Mouse (Mus musculus) gastrocnemius, postnatal 10 days (tissue): ENCODE results near the gene Acsl6. TPM values are rescaled to one million over a fixed set of nuclear protein-coding genes. Genes with fewer than 3 reads are reported as not detected.

Experiments
- DNase-seq: peaks from one replicate; pipeline ENCODE4 v3.0.0; 2021; ENCODE audit warnings: mixed read lengths
- total RNA-seq, 2 experiments: library from RNA; stranded (reverse); gene quantifications; 2 replicates each; pipeline ENCODE4 v1.2.3; 2021

Gene Acsl6
- total RNA-seq, 2 experiments from 2014 or later: 21.3 to 21.6 TPM

DNA sequence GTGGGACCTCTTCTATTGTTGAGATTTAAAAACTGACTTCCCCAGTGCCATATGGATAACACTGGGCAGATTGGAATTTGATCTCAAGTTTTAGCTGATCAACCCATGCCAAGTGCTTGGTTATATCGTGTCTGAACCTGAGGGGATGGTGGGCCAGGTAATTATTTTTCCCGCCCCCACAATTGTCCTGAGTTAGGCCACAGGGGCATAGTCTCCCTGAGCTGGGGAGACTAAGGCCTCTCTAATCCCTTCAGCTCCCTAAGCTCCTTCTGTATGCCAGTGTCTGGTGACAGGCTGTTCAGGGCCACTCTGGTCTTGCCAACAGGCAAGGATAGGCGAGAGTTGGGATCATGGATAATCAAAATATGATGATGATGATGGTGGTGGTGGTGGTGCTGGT, 1.7 kb downstream of the Acsl6 start:
- no peak for DNase-seq

DNA sequence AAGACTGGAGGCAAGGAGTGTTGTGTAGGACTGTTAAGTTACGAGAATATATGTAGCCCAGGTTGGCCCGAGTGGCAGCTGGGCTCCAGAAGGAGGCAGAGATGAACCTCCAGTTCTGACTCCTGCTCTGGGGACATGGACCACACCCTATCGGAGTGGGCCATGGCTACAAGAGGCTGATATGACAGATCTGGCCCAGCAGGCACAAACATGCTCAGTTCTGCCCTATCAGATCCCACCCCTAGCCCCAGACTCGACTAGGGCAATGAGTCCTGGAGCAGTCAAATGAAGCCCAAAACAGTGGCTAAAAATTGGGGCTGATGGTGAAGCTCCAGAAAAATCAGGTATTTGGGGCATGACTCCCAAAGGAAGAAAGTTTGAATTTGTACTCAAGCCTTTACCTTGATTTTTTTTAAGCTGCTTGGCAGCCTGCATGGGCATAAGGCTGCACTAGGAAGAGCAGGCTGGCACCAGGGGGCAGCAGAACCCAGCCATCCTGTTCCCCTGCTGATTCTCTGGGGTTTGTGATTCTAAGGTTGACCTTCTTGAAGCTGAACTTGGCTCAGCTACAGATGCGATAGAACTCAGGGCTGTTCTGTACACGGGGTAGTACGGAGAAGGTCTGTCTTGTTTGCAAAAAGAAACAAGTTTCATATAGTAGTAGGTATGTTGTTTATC, 3.7 kb downstream of the Acsl6 start:
- peak; percentile 60 for DNase-seq

- DNase-seq: no peak
Measured at GRCm38 (mm10) chr11:54310588-54310987, 7.0 kb downstream of the Acsl6 start.

DNA sequence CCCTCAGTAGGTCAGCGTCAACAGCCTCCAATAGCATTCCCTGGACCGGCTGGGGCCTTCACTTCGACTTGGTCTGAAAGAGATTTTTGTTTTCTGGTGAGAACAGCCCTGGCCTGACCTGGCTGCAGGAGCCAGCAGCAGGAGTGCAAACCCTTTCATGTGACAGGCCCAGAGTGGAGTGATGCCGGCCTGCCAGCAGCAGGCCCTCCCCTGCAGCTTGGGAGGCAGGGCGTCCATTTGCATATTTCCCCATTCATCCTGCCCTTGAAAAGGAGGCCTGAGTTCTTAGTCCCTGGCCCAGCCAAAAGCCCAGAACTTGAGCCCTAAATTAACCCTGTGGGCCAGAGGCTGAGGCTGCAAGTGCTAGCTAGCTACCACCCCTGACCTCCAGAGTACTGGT, 8.4 kb downstream of the Acsl6 start:
- DNase-seq: no peak

DNA sequence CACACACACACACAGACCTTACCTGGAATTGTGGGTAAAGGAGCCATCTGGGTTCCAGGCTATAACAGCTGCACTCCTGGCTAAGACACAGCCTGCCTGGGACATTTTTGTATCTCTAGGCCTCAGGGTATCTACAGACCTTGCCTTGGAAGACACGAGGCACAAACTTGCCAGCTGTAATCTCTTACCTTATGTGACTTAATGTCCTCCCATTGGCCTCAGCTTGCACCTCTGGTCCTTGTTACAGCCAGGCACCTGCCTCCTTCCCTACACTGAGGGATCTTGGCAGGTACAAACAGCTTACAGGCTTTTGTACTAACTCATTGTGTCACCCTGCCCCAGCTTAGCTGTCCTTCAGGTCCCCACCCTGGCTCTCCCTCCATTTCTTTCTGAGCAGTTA, 9.0 kb downstream of the Acsl6 start:
- no peak for DNase-seq

GRCm38 (mm10) chr11:54313391-54314360, 10.1 kb downstream of the Acsl6 start:
- no peak for DNase-seq

- no peak for DNase-seq
Measured at GRCm38 (mm10) chr11:54314740-54315139, 11.1 kb downstream of the Acsl6 start.

DNA sequence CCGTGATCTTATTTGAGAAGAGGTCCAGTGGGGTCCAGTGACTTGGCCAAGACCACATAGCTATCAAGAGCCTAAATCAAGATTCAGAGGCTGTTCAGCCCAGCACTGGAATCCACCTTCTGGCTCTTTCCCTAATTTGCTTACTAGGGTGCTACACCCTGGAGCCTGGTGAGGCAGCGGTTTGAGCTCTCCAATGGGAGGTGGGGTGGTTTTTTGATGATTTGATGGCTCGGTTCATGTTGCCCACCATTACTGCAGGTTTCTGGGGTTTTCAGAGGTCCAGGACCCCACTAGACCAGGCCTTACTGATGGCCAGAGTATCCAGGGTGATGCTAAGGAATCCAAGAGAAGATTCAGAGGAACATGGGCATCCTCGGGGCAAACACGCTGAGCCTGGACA, 11.7 kb downstream of the Acsl6 start:
- no peak for DNase-seq

GRCm38 (mm10) chr11:54317361-54317760, 13.8 kb downstream of the Acsl6 start:
- no peak for DNase-seq

- DNase-seq: no peak
Measured at GRCm38 (mm10) chr11:54317795-54318194, 14.2 kb downstream of the Acsl6 start.

DNA sequence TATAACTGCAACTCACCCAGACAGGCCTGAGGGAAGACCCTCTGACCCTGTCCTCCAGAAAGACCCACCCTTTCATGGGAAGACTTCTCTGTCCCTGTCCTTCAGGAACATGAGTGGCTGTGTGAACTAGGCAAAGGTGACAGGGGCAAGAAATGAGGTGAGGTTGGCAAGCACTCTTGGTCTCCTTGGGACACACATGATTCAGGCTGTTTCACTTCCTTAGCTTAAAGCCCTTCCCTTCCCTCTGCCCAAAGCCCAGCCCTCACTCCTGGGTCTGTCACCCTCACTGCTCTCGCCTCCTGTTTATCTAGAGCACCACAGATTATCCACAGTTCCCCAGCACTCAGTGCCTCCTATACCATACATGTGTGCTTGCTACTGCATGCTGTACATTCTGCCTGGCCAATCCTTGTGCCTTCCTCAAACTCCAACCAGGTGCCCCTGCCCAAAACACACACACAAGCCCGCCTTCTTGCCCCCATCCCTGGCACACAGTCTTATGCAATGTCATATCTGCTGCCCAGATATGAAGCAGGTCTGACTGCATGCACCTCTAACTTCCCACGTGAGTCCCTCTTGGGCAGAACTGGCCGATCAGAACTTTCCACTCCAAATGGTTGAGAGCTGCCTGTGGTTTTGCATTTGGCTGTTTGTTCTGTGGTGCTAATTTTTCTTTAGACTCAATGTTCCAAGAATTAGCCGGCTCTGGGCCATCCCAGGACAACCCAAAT, 18.4 kb downstream of the Acsl6 start:
- DNase-seq: no peak

GRCm38 (mm10) chr11:54331463-54332183, 28.0 kb downstream of the Acsl6 start:
- DNase-seq: no peak

- DNase-seq: peak; percentile 55
Measured at GRCm38 (mm10) chr11:54336165-54336707, 32.6 kb downstream of the Acsl6 start.

DNA sequence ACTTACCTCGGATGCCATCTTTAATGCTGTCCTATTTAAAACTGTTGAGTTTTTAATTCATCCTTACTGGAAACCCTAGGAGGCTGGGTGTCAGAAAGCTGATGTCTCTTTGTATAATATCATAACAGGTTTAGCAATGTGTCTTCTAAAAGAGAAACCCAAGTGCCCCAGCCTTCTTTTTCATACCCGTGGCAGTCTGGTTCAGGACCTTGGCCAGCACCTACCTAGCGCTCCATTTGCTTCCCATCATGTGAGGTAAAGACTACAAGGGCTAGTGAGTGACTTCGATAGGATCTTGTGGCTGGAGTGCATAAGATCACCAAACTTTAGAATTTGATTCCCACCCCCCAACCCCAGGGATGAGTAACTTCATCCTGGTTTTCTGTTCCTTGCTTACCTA, 40.1 kb downstream of the Acsl6 start:
- DNase-seq: no peak

DNA sequence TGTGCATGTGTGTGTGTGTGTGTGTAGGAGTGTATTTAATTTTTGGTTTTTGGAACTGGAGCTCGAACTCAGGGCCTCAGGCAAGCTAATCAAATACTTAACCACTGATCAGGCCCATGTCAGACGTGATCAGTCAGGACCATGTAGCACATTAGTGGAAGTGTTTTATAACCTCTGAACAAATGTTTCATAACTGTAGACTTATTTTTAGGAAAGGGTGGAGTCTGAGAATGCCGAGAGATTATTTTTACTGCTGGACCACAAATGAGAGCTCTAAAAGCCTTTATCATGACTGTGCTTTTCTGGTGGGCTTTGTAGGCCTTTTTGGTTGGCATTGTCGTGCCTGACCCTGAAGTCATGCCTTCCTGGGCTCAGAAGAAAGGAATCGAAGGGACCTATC, 48.1 kb downstream of the Acsl6 start:
- DNase-seq: no peak

DNA sequence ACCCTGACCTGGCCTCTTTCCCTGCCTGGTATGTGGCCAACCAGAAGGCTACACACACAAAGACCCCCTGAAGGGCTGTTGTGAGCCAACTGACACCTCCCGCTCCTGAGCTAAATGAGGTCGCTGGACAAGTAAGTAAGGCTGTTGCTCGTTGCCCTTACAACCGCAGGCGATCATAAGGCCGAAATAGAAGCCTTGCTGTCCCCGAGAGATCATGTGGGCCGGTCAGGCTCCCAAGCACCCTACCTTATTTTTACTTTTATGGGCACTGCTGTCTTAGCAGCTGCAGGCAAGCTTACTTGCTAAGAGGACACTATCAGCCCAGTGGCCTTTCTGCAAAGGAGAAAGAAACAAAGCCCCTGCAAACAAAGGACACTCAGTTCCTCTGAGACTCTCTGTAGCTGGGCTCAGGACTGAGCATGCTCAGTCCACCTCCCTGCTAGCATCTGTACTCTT, 49.6 kb downstream of the Acsl6 start:
- peak; percentile 10 for DNase-seq

GRCm38 (mm10) chr11:54354595-54355563, 51.3 kb downstream of the Acsl6 start:
- peak; percentile 28 for DNase-seq

DNA sequence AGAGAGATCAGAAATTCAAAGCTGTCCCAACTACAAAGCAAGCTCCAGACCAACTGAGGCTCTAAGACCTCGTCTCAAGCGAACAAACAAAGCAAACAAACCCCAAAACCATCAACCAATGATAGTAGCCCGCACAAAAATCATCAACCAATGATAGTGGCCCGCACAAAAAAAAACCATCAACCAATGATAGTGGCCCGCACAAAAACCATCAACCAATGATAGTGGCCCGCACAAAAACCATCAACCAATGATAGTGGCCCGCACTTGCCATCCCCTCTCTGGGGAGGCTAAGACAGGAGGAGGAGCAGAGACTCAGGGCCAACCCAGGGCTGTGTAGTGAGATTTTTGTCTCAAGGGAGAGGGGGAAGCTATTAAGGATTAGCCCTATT, 52.0 kb downstream of the Acsl6 start:
- DNase-seq: no peak

DNA sequence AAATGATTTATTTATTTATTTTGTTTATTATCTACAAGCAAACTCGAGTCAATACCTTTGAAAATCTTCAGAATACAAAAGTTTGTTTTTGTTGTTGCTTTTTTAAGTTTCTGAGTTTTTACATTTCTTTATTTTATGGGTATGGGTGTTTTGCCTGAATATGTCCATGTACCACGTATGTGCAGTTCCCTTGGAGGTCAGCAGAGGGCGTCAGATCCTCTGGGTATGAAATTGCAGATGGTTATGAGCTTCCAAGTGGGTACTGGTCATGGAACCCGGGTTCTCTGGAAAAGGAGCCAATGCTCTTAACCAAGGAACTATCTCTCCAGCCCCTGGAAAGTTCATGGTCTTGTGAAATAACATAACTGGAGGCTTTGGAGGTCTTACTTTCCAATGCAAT, 53.1 kb downstream of the Acsl6 start:
- peak; percentile 18 for DNase-seq

DNA sequence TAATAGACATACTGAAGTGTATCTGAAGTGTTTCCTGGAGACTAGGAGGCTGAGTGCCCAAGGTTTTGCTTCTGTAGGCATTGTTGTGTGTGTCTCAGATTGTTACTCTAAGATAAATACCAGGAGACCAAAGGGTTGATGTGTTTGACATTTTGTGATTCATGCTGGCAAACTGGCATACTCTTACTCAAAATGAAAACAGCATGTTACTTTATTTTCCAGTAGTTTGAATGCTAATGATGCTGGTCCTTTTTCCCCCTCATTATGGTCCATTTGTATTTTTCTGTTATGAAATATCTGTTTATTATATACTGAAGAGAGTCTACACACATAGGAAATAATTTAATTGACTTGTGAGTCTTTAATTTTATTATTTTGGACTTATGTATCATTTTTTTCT, 69.0 kb downstream of the Acsl6 start:
- no peak for DNase-seq

GRCm38 (mm10) chr11:54390386-54390785, 86.8 kb downstream of the Acsl6 start:
- no peak for DNase-seq
